Mouse (Mus musculus) forebrain, postnatal 0 days (tissue): Measurements from ENCODE around the gene Cnih3. TPM values are rescaled to one million over a fixed set of nuclear protein-coding genes. Genes with fewer than 3 reads are reported as not detected.
A peak's percentile ranks its signal among the peaks of the same experiment; 100 is the strongest.

ENCODE experiments used
- ATAC-seq: fragments of 200-750 bp; cut with Nextera tagmentation; 2 replicates; pipeline ENCODE4 v1.8.0; 2017; ENCODE audit warnings: mild to moderate bottlenecking, moderate library complexity
- DNase-seq: peaks from one replicate; pipeline ENCODE4 v3.0.0-alpha.2; 2015
- H3K27ac ChIP-seq: fragments of 300-500 bp; sonication (generic); 2 replicates; pipeline ENCODE4 v1.5.1; 2014; ENCODE audit warnings: low read depth, mild to moderate bottlenecking, antibody characterized with exemption, low read length, moderate library complexity, mixed read lengths
- H3K27me3 ChIP-seq: fragments of 300-500 bp; sonication (generic); 2 replicates; pipeline ENCODE4 v1.6.1; 2014; ENCODE audit warnings: mild to moderate bottlenecking, low read length, mixed read lengths; ENCODE audit not compliant: insufficient read depth
- H3K36me3 ChIP-seq: fragments of 300-500 bp; sonication (generic); 2 replicates; pipeline ENCODE4 v1.6.1; 2014; ENCODE audit warnings: mild to moderate bottlenecking, moderate library complexity; ENCODE audit not compliant: insufficient read depth
- H3K4me1 ChIP-seq: fragments of 300-500 bp; sonication (generic); 2 replicates; pipeline ENCODE4 v1.6.1; 2014; ENCODE audit warnings: antibody characterized with exemption; ENCODE audit not compliant: insufficient read depth
- H3K4me2 ChIP-seq: fragments of 300-500 bp; sonication (generic); 2 replicates; pipeline ENCODE4 v1.6.1; 2014; ENCODE audit warnings: low read depth, mild to moderate bottlenecking, moderate library complexity
- H3K4me3 ChIP-seq: fragments of 300-500 bp; sonication (generic); 2 replicates; pipeline ENCODE4 v1.5.1; 2014; ENCODE audit warnings: low read depth, low read length, mixed read lengths
- H3K9ac ChIP-seq: fragments of 300-500 bp; sonication (generic); 2 replicates; pipeline ENCODE4 v1.6.1; 2014; ENCODE audit warnings: mild to moderate bottlenecking
- H3K9me3 ChIP-seq: fragments of 300-500 bp; sonication (generic); 2 replicates; pipeline ENCODE4 v1.6.1; 2016; ENCODE audit warnings: low read length
- CTCF ChIP-seq: sonication (generic); IDR thresholded peaks from 2 replicates; pipeline ENCODE4 v1.5.1; 2016; ENCODE audit warnings: antibody characterized with exemption, control low read depth, low read depth
- WGBS: fragments of 180-500 bp; shearing (Covaris S2); extraction: QIAGEN DNeasy Blood & Tissue Kit; methylation state at CpG from one replicate; pipeline ENCODE4 v1.1.7; 2014; 5-methylcytosine and 5-hydroxymethylcytosine counted together
- polyA plus RNA-seq: library from polyadenylated mRNA; unstranded; fragments of >200 nt; fragmentation: Nextera tagmentation; extraction: Ambion mirVana; gene quantifications from 2 replicates; pipeline ENCODE4 v1.2.1, GENCODE M21; 2015
- total RNA-seq: library from RNA; depleted of rRNA; stranded (reverse); fragments of >200 nt; gene quantifications from 2 replicates; pipeline ENCODE4 v1.2.3, GENCODE M21; 2014

Cnih3 gene
- total and polyA plus RNA-seq, 2 experiments from 2014 or later = 49.3 to 62.4 TPM

GRCm38 (mm10) chr1:181395234-181395828, 42.9 kb downstream of the Cnih3 start:
- WGBS = 94% methylated on average over 6 of the region's 6 CpGs
- H3K9me3 ChIP-seq = no peaks in the 10 kb centered on the region
- TF ChIP-seq CTCF = no peak
- H3K27me3 ChIP-seq = no peaks in the 10 kb centered on the region
- no peaks in the 10 kb centered on the region for H3K36me3 ChIP-seq
- no peak for ATAC-seq
- H3K27ac ChIP-seq = no peak overlapping the region
- no peak overlapping the region for H3K4me2 ChIP-seq
- H3K9ac ChIP-seq = no peak overlapping the region
- H3K4me3 ChIP-seq = no peak overlapping the region
- no peaks in the 10 kb centered on the region for H3K4me1 ChIP-seq
- DNase-seq = no peak

DNA sequence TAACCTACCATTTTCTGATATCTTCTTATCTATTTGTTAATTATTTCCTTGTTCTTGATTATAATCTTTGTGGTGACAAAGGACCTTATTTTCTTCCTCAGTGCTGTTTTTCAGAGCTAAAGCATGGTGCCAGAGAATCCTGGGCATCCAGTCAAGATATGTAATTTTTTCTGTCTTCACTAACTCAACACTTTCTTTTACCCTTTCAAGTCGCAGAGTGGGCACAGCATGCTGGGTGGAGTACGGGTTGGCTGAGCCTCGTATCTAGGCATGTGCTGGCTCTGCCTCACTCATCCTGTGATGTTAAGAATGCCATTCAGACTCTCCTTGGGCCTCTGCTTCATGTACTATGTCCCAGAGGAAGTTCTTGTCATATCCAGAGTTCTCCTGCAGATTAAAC, 46.8 kb downstream of the Cnih3 start:
- Histone ChIP-seq H3K4me1 (no peaks in the 10 kb centered on the region), H3K36me3 (no peaks in the 10 kb centered on the region), H3K9ac (no peak overlapping the region), H3K4me2 (no peak overlapping the region), H3K9me3 (no peaks in the 10 kb centered on the region), H3K27me3 (no peaks in the 10 kb centered on the region), H3K4me3 (no peak overlapping the region), H3K27ac (peak overlapping the region; percentile 21)
- peak; percentile 82 for ATAC-seq
- TF ChIP-seq CTCF = no peak
- WGBS = 43% methylated on average over 3 of the region's 3 CpGs
- DNase-seq = peak; percentile 78

- Histone ChIP-seq H3K4me2 (no peak overlapping the region), H3K36me3 (no peaks in the 10 kb centered on the region), H3K4me1 (no peaks in the 10 kb centered on the region), H3K27me3 (no peaks in the 10 kb centered on the region), H3K27ac (no peak overlapping the region), H3K9me3 (no peaks in the 10 kb centered on the region), H3K9ac (no peak overlapping the region), H3K4me3 (no peak overlapping the region)
- no peak for TF ChIP-seq CTCF
- WGBS = 89% methylated on average over 7 of the region's 7 CpGs
- ATAC-seq (no peak), DNase-seq (no peak)
These were observed 50.6 kb downstream of the Cnih3 start for GRCm38 (mm10) chr1:181403056-181403455.

- DNase-seq = no peak
- no peak overlapping the region for H3K9ac ChIP-seq
- no peaks in the 10 kb centered on the region for H3K9me3 ChIP-seq
- 59% methylated on average over 11 of the region's 11 CpGs for WGBS
- no peak overlapping the region for H3K27ac ChIP-seq
- no peaks in the 10 kb centered on the region for H3K27me3 ChIP-seq
- no peak overlapping the region for H3K4me2 ChIP-seq
- H3K4me1 ChIP-seq = no peaks in the 10 kb centered on the region; the same call in 1 of the 2 replicates
- TF ChIP-seq CTCF = no peak
- no peaks in the 10 kb centered on the region for H3K36me3 ChIP-seq
- no peak for ATAC-seq
- no peak overlapping the region for H3K4me3 ChIP-seq
These were observed 54.9 kb downstream of the Cnih3 start for GRCm38 (mm10) chr1:181407281-181407680.

- DNase-seq (no peak), ATAC-seq (no peak)
- no peak overlapping the region for H3K9ac ChIP-seq
- H3K4me1 ChIP-seq = no peaks in the 10 kb centered on the region; the same call in 1 of the 2 replicates
- WGBS = 66% methylated on average over 18 of the region's 18 CpGs
- TF ChIP-seq CTCF = no peak
- no peaks in the 10 kb centered on the region for H3K27me3 ChIP-seq
- H3K4me2 ChIP-seq = no peak overlapping the region
- H3K36me3 ChIP-seq = no peaks in the 10 kb centered on the region
- H3K27ac ChIP-seq = no peak overlapping the region
- no peaks in the 10 kb centered on the region for H3K9me3 ChIP-seq
- no peak overlapping the region for H3K4me3 ChIP-seq
These were observed 55.9 kb downstream of the Cnih3 start for GRCm38 (mm10) chr1:181408086-181408975.

DNA sequence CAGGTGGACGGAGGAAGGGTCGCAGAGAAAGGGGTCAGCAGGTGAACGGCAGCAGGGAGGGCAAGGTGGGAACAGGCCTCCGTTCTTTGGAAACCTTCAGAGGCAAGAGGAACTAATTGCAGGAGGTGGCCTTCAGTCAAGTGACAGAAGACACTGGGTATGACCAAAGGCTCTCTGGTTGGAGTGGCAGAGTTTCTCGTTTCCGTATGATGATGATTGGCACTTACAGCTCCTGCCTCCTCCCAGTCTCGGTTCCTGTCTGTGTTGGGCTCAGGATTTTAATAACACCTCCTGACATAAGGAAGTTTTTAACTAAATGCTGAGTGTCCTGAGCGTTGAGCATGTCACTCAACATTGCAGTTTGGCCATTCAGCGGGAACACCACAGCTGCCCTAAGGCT, 57.3 kb downstream of the Cnih3 start:
- Histone ChIP-seq H3K4me3 (no peak overlapping the region), H3K4me1 (no peaks in the 10 kb centered on the region; the same call in 1 of the 2 replicates), H3K36me3 (no peaks in the 10 kb centered on the region), H3K27me3 (no peaks in the 10 kb centered on the region), H3K9me3 (no peaks in the 10 kb centered on the region), H3K9ac (no peak overlapping the region), H3K4me2 (no peak overlapping the region), H3K27ac (no peak overlapping the region)
- no peak for TF ChIP-seq CTCF
- ATAC-seq (no peak), DNase-seq (no peak)
- 89% methylated on average over 9 of the region's 9 CpGs for WGBS

GRCm38 (mm10) chr1:181410647-181411254, 58.3 kb downstream of the Cnih3 start:
- H3K4me1 ChIP-seq = no peaks in the 10 kb centered on the region; the same call in 1 of the 2 replicates
- no peak overlapping the region for H3K4me2 ChIP-seq
- DNase-seq = no peak
- H3K27ac ChIP-seq = no peak overlapping the region
- 24% methylated on average over 8 of the region's 8 CpGs for WGBS
- H3K36me3 ChIP-seq = no peaks in the 10 kb centered on the region
- no peak overlapping the region for H3K4me3 ChIP-seq
- peak; percentile 68 for ATAC-seq
- H3K9ac ChIP-seq = no peak overlapping the region
- no peaks in the 10 kb centered on the region for H3K27me3 ChIP-seq
- H3K9me3 ChIP-seq = no peaks in the 10 kb centered on the region
- no peak for TF ChIP-seq CTCF
